Mouse (Mus musculus) gastrocnemius, adult 2 months (tissue): ENCODE data around the gene Nanos2. TPM values are rescaled to one million over a fixed set of nuclear protein-coding genes. Genes with fewer than 3 reads are reported as not detected.

Source experiments
- DNase-seq: peaks from one replicate; pipeline ENCODE4 v3.0.0; 2022
- H3K27ac ChIP-seq: fragments of 200-600 bp; 2 replicates; pipeline ENCODE4 v1.8.1; 2022; ENCODE audit warnings: mild to moderate bottlenecking
- H3K4me3 ChIP-seq: fragments of 200-600 bp; 2 replicates; pipeline ENCODE4 v1.8.1; 2022; ENCODE audit warnings: mild to moderate bottlenecking, moderate library complexity
- CTCF ChIP-seq: fragments of 200-600 bp; IDR thresholded peaks from 2 replicates; pipeline ENCODE4 v1.8.1; 2022; ENCODE audit warnings: antibody characterized with exemption, mild to moderate bottlenecking, moderate library complexity
- intact Hi-C: fragments of 180-260 bp; cut with DNase I; formaldehyde crosslinking; loops from one replicate; pipeline ENCODE4 v1.15.1; 2025
- long read RNA-seq, 2 experiments: library from polyadenylated mRNA; stranded (forward); transcript quantifications; one replicate each; pipeline ENCODE4 v2.0.0; 2021
- total RNA-seq, 2 experiments: library from RNA; stranded (reverse); gene quantifications; 2 replicates each; pipeline ENCODE4 v1.2.3; 2021

Gene Nanos2
- total RNA-seq: not detected
- long read RNA-seq, experiment 1: 0 reads
- long read RNA-seq, experiment 2: 0 reads

DNA sequence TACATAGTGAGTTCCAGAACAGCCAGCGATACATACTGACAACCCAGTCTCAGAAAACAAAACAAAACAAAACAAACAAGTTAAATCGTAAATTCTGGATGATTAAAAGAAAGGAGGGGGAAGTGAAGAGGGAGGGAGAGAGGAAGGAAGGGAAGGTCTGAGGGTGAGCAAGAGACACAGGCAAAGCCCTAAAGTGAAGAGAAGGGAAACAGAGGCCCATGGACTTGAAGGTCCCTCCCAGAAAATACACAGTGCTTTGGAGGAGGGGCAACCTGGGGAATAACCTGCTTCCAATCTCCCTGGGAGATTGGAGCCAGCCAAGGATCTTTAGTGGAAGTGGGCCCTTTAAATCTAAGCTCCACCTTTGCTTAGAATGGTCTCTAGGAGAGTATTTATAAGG is at the start of gene Nanos2:
Nanos2 (plus strand) TSS at position 301 of the 400 bp plus-strand sequence.
- no peak within 1 kb of the TSS for H3K27ac ChIP-seq
- TF ChIP-seq CTCF: no peak
- intact Hi-C loops: no loop called here
- H3K4me3 ChIP-seq: no peak within 1 kb of the TSS
- DNase-seq: no peak

DNA sequence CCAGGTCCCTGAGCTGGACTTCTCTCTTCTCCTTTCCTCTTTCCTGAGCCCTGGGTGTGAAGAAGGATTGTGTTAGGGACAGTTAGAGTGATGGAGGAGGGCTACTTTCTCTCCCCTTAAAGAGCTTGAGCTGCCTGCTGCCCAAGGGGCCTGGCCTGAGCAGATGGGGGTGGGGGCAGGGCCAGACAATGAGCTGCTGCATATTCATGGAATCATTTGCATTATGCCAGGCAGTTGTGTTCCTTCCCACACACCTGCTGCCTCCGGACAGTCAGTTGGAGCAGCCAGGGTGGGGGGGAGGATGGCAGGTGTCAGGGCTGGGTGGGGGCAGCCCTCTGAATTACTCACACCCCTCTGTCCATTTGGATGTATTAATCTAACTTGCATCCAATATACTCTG is 44.8 kb upstream of the Nanos2 start:
- no peak for TF ChIP-seq CTCF
- Histone ChIP-seq H3K27ac (peak overlapping the region; percentile 56), H3K4me3 (no peak overlapping the region)
- intact Hi-C loops: no loop called here
- DNase-seq: no peak

DNA sequence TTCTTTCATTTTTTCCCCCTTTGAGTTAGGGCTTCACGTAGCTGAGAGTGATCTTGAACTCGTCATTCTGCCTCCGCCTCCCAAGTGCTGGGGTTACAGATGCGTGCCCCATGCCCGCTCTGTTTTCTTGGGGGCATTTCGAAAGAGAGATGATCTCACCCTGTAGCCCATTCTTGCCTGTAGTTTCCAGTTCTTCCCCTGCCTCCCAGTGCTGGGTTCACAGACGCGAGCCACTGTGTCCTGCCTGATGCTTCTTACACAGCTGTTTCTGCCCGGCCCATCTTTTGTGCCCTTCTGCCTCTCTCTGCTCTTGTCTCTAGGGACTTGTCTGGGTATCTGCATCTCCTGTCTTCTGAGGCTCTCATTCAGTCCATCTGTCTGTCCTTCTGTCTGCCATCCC is 44.4 kb upstream of the Nanos2 start:
- no peak for DNase-seq
- Histone ChIP-seq H3K4me3 (no peak overlapping the region), H3K27ac (peak overlapping the region; percentile 31; the same call in 1 of the 2 replicates)
- TF ChIP-seq CTCF: no peak
- intact Hi-C loops: no loop called here

DNA sequence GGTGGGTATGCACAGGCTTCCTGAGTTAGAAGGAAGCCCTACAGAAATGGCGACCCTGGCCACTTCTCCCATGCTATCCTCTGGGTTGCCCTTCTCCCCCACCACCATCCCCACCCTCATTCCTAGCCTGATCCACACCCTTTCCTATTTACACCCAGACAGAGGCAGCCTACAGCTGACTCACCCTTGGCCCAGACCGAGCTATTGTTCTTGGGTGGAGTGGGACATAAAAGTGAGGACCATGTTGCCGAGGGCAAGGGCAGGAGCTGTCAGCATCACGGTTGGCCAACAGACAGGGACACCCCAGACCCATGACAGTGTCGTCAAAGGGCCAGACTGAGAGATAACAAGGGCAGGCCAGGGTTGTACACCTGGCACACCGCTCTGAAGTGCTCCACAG is 39.0 kb upstream of the Nanos2 start:
- DNase-seq: peak; percentile 55
- Histone ChIP-seq H3K4me3 (no peak overlapping the region), H3K27ac (peak overlapping the region; percentile 85)
- intact Hi-C loops: loop anchor here (2.0 kb wide), 1 partner anchor 21 kb away; no protein-coding TSS in a partner anchor
- no peak for TF ChIP-seq CTCF

GRCm38 (mm10) chr7:18949781-18950522 is 37.2 kb upstream of the Nanos2 start:
- intact Hi-C loops: loop anchor here (2.0 kb wide), 1 partner anchor 23 kb away; no protein-coding TSS in a partner anchor
- DNase-seq: no peak
- Histone ChIP-seq H3K4me3 (no peak overlapping the region), H3K27ac (peak overlapping the region; percentile 85)
- TF ChIP-seq CTCF: no peak

DNA sequence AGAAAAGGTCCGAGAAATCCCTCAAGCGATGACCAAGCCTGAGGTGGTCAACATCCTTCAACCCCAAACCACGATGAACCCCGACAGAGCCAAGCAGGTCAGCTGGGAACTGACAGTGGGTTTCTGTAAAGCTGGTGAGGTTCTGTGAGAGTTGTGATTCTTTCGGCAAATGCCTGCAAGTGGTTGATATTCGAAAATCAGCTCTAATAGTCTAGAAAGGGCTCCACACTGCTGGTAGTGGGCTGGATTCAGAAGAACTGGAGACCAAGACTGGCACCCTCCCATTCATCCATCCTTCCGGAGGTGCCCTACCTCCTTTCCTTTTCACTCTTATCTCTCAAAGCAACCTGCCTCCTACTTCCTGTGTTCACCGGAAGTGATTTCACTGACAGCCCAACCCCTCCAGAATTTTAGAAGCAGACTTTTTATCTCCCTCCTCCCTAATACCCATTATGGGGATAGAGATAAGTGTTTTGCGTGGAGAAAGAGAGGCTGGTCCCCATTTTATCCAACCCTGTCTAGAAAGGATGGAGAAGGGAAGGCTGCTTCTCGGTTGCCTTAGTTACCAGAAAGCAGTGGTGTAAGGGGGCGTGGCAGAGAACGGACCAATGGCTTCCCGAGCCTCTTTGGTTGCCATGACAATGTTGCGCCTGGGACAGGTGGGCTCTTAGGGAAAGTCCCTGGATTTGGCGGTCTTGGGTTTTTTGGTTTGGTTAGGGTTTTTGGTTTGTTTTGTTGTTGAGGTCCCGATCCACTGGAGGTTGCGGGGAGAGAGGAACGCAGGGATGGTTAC is 36.5 kb upstream of the Nanos2 start:
- DNase-seq: no peak
- Histone ChIP-seq H3K27ac (peak overlapping the region; percentile 85), H3K4me3 (no peak overlapping the region)
- TF ChIP-seq CTCF: no peak
- intact Hi-C loops: no loop called here

- intact Hi-C loops: no loop called here
- no peak overlapping the region for H3K4me3 ChIP-seq
- DNase-seq: peak; percentile 51
- TF ChIP-seq CTCF: no peak
- H3K27ac ChIP-seq: no peak overlapping the region
These were observed 35.8 kb upstream of the Nanos2 start for GRCm38 (mm10) chr7:18951397-18951796.

DNA sequence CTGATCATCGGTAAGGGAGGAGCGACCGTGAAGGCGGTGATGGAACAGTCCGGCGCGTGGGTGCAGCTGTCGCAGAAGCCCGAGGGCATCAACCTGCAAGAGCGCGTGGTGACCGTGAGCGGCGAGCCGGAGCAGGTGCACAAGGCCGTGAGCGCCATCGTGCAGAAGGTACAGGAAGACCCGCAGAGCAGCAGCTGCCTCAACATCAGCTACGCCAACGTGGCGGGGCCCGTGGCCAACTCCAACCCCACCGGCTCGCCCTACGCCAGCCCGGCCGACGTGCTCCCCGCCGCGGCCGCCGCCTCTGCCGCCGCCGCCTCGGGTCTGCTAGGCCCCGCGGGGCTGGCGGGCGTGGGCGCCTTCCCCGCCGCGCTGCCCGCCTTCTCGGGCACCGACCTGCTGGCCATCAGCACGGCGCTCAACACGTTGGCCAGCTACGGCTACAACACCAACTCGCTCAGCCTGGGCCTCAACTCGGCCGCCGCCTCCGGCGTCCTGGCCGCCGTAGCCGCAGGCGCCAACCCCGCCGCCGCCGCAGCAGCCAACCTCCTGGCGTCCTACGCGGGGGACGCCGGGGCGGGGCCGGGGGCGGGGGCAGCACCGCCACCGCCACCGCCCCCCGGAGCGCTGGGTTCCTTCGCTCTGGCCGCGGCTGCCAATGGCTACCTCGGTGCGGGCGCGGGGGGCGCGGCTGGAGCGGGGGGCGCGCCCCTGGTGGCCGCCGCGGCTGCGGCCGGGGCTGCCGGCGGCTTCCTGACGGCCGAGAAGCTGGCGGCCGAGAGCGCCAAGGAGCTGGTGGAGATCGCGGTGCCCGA is 29.4 kb upstream of the Nanos2 start:
- peak; percentile 12; the same call in 1 of the 2 replicates for TF ChIP-seq CTCF
- peak; percentile 82 for DNase-seq
- peak overlapping the region; percentile 81 for H3K4me3 ChIP-seq
- H3K27ac ChIP-seq: peak overlapping the region; percentile 80
- intact Hi-C loops: no loop called here

DNA sequence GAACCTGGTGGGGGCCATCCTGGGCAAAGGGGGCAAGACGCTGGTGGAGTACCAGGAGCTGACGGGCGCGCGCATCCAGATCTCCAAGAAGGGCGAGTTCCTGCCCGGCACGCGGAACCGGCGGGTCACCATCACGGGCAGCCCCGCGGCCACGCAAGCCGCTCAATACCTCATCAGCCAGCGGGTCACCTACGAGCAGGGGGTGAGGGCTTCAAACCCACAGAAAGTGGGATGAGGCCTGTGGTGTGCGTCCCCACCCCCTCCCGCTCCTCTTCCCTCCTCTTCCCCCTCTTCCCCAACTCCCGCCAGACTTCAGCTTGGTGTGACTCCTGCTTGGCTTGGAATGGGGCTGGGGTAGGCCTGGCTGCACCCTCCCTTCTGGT is 28.8 kb upstream of the Nanos2 start:
- Histone ChIP-seq H3K4me3 (peak overlapping the region; percentile 81), H3K27ac (peak overlapping the region; percentile 76)
- intact Hi-C loops: no loop called here
- no peak for TF ChIP-seq CTCF
- no peak for DNase-seq

DNA sequence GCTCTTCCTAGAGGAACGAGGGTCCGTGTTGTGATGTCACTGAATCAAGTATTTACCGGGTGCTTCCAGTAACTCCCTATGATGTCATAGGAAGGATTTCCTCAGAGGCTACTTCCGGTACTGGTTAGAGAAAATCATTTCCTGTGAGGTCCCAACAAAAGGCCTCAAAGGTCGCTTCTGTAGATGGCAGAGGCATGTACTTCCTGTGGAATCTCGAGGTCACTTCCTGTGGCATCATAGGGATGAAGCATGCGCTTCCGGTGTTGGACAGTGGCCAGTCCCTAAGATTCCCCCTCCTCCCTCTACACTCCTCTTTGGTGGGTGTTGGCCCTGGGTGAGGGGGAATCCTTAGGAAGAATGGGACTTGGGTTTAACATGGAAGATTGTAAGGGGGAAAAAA is 27.8 kb upstream of the Nanos2 start:
- no peak for TF ChIP-seq CTCF
- peak; percentile 27 for DNase-seq
- H3K27ac ChIP-seq: peak overlapping the region; percentile 76

GRCm38 (mm10) chr7:18962171-18962792 is 24.9 kb upstream of the Nanos2 start:
- intact Hi-C loops: no loop called here
- no peak for DNase-seq
- Histone ChIP-seq H3K4me3 (no peak overlapping the region), H3K27ac (no peak overlapping the region)
- TF ChIP-seq CTCF: no peak

More for the DNA sequence above, 27.8 kb upstream of the Nanos2 start:
- intact Hi-C loops: no loop called here
- no peak overlapping the region for H3K4me3 ChIP-seq

GRCm38 (mm10) chr7:18962795-18963194 is 24.4 kb upstream of the Nanos2 start:
- intact Hi-C loops: no loop called here
- Histone ChIP-seq H3K27ac (no peak overlapping the region), H3K4me3 (no peak overlapping the region)
- no peak for DNase-seq
- no peak for TF ChIP-seq CTCF
